Mouse (Mus musculus) CH12.LX (cell line): ENCODE measurements around the gene Ifna13. TPM values are rescaled to one million over a fixed set of nuclear protein-coding genes. Genes with fewer than 3 reads are reported as not detected.

Source experiments
- DNase-seq: peaks from one replicate; pipeline ENCODE4 v3.0.0-alpha.2; 2013; ENCODE audit errors: extremely low read depth
- H3K27ac ChIP-seq: 2 replicates; pipeline ENCODE4 v1.5.1; 2012; ENCODE audit warnings: low read depth, mild to moderate bottlenecking, control low read depth, moderate library complexity; ENCODE audit not compliant: insufficient read depth
- H3K27me3 ChIP-seq: replicated peaks from 2 replicates; pipeline ENCODE3; 2012; ENCODE audit warnings: inconsistent platforms
- H3K36me3 ChIP-seq, 2 experiments: replicated peaks in 1 of 2; 2 replicates each; pipeline versions ENCODE3 to v1.6.1; 2012; ENCODE audit warnings: inconsistent platforms in 1 of 2, low read length in 1 of 2, mild to moderate bottlenecking in 1 of 2, mixed read lengths in 1 of 2, moderate library complexity in 1 of 2; ENCODE audit not compliant: control insufficient read depth in 1 of 2, insufficient read depth in 1 of 2
- H3K4me1 ChIP-seq, 2 experiments: 2 replicates each; pipeline ENCODE4 v1.6.1; 2012; ENCODE audit warnings: inconsistent platforms in 1 of 2, moderate library complexity in 1 of 2; ENCODE audit not compliant: insufficient read depth in 2 of 2, control insufficient read depth in 1 of 2
- H3K4me2 ChIP-seq: 2 replicates; pipeline ENCODE4 v1.6.1; 2012; ENCODE audit warnings: low read depth, mild to moderate bottlenecking, control low read depth; ENCODE audit not compliant: poor library complexity, insufficient read depth, severe bottlenecking
- H3K4me3 ChIP-seq, 3 experiments: fragments of 150-350 bp in 1 of 3; sonication (generic) in 1 of 3; replicated peaks in 1 of 3; 2 replicates each; pipeline versions ENCODE3 to v1.5.1; 2011 to 2012; ENCODE audit warnings: low read depth in 2 of 3, low read length in 2 of 3, mild to moderate bottlenecking in 2 of 3, moderate library complexity in 2 of 3, control low read depth in 1 of 3, improper control_type of control experiment in 1 of 3, inconsistent platforms in 1 of 3, mixed read lengths in 1 of 3; ENCODE audit not compliant: poor library complexity in 1 of 3
- H3K79me2 ChIP-seq: replicated peaks from 2 replicates; pipeline ENCODE4 v1.6.1; 2012; ENCODE audit warnings: mild to moderate bottlenecking, moderate library complexity; ENCODE audit not compliant: control insufficient read depth, poor library complexity, insufficient read depth, severe bottlenecking; ENCODE audit errors: extremely low read depth
- H3K9ac ChIP-seq: 2 replicates; pipeline ENCODE4 v1.6.1; 2012; ENCODE audit warnings: low read depth, mild to moderate bottlenecking, control low read depth, moderate library complexity; ENCODE audit not compliant: insufficient read depth
- H3K9me3 ChIP-seq: replicated peaks from 2 replicates; pipeline ENCODE3; 2012; ENCODE audit warnings: low read length, inconsistent platforms, mixed read lengths
- CTCF ChIP-seq, 2 experiments: IDR thresholded peaks in 1 of 2; conservative IDR thresholded peaks in 1 of 2; 2 replicates each; pipeline ENCODE4 v1.5.1; 2011 to 2012; ENCODE audit warnings: low read depth in 2 of 2, low read length in 2 of 2, improper control_type of control experiment in 1 of 2, inconsistent platforms in 1 of 2, mild to moderate bottlenecking in 1 of 2, moderate library complexity in 1 of 2
- E2F4 ChIP-seq: IDR thresholded peaks from 2 replicates; pipeline ENCODE4 v1.6.1; 2011; ENCODE audit warnings: low read depth, low read length, improper control_type of control experiment; ENCODE audit not compliant: insufficient replicate concordance
- JUN ChIP-seq: IDR thresholded peaks from 2 replicates; pipeline ENCODE4 v1.6.1; 2011; ENCODE audit warnings: low read depth, mild to moderate bottlenecking, low read length, improper control_type of control experiment, moderate library complexity; ENCODE audit not compliant: insufficient read depth
- KAT2A ChIP-seq: IDR thresholded peaks from 2 replicates; pipeline ENCODE4 v1.6.1; 2012; ENCODE audit warnings: low read length, improper control_type of control experiment, inconsistent platforms; ENCODE audit not compliant: insufficient replicate concordance
- MEF2A ChIP-seq: IDR thresholded peaks from 2 replicates; pipeline ENCODE4 v1.6.1; 2014; ENCODE audit warnings: low read depth, mild to moderate bottlenecking, inconsistent platforms, low read length, improper control_type of control experiment, borderline replicate concordance
- MXI1 ChIP-seq: IDR thresholded peaks from 2 replicates; pipeline ENCODE4 v1.6.1; 2011; ENCODE audit warnings: mild to moderate bottlenecking, low read depth, low read length, improper control_type of control experiment
- MYC ChIP-seq: IDR thresholded peaks from 2 replicates; pipeline ENCODE4 v1.6.1; 2011; ENCODE audit warnings: low read depth, mild to moderate bottlenecking, improper control_type of control experiment, low read length
- NELFE ChIP-seq: IDR thresholded peaks from 2 replicates; pipeline ENCODE4 v1.6.1; 2011; ENCODE audit warnings: low read depth, low read length, improper control_type of control experiment
- RAD21 ChIP-seq: IDR thresholded peaks from 2 replicates; pipeline ENCODE4 v1.6.1; 2011; ENCODE audit warnings: low read depth, mild to moderate bottlenecking, low read length, improper control_type of control experiment, moderate library complexity
- RCOR1 ChIP-seq: conservative IDR thresholded peaks from 2 replicates; pipeline ENCODE4 v1.6.1; 2012; ENCODE audit warnings: low read depth, mild to moderate bottlenecking, inconsistent platforms, low read length, improper control_type of control experiment
- SIN3A ChIP-seq: IDR thresholded peaks from 2 replicates; pipeline ENCODE4 v1.6.1; 2012; ENCODE audit warnings: low read length, improper control_type of control experiment, inconsistent platforms
- SMC3 ChIP-seq: IDR thresholded peaks from 2 replicates; pipeline ENCODE4 v1.6.1; 2011; ENCODE audit warnings: low read depth, low read length, improper control_type of control experiment
- UBTF ChIP-seq: IDR thresholded peaks from 2 replicates; pipeline ENCODE4 v1.6.1; 2012; ENCODE audit warnings: low read depth, mild to moderate bottlenecking, inconsistent platforms, low read length, improper control_type of control experiment, moderate library complexity
- USF1 ChIP-seq: IDR thresholded peaks from 2 replicates; pipeline ENCODE4 v1.6.1; 2014; ENCODE audit warnings: low read depth, mild to moderate bottlenecking, inconsistent platforms, low read length, improper control_type of control experiment
- USF2 ChIP-seq: conservative IDR thresholded peaks from 2 replicates; pipeline ENCODE4 v1.6.1; 2011; ENCODE audit warnings: low read depth, low read length, improper control_type of control experiment
- ZC3H11A ChIP-seq: IDR thresholded peaks from 2 replicates; pipeline ENCODE4 v1.6.1; 2012; ENCODE audit warnings: low read depth, mild to moderate bottlenecking, inconsistent platforms, low read length, improper control_type of control experiment
- ZMIZ1 ChIP-seq: IDR thresholded peaks from 2 replicates; pipeline ENCODE4 v1.6.1; 2012; ENCODE audit warnings: low read depth, mild to moderate bottlenecking, inconsistent platforms, low read length, improper control_type of control experiment
- ZNF384 ChIP-seq: IDR thresholded peaks from 2 replicates; pipeline ENCODE4 v1.6.1; 2012; ENCODE audit warnings: low read depth, low read length, improper control_type of control experiment, inconsistent platforms
- dilution Hi-C: fragments of 300-500 bp; cut with MboI; formaldehyde crosslinking; loops from 2 replicates; pipeline ENCODE4 v1.14.3; 2020; ENCODE audit warnings: low sequenced_read_pairs; ENCODE audit not compliant: extremely low pct_unique_long_range_greater_than_20kb, extremely low pct_ligation_motif_present
- in situ Hi-C: fragments of 300-500 bp; cut with MboI; formaldehyde crosslinking; loops from 3 replicates; pipeline ENCODE4 v1.14.3; 2019; ENCODE audit warnings: low sequenced_read_pairs, low pct_ligation_motif_present, low pct_unique_long_range_greater_than_20kb, mixed read lengths
- polyA plus RNA-seq: library from polyadenylated mRNA; unstranded; fragments of >175 nt; gene quantifications from 2 replicates; pipeline ENCODE4 v1.2.1, GENCODE M21; 2012; ENCODE audit warnings: low read depth; ENCODE audit not compliant: insufficient read length
- total RNA-seq, 2 experiments: library from RNA; depleted of rRNA; stranded (reverse); fragments of 300-350 nt in 1 of 2; fragments of >200 nt in 1 of 2; gene quantifications; 2 replicates each; pipeline ENCODE4 v1.2.3; 2012 to 2014

The Ifna13 gene
- total and polyA plus RNA-seq, 3 experiments = not detected

DNA sequence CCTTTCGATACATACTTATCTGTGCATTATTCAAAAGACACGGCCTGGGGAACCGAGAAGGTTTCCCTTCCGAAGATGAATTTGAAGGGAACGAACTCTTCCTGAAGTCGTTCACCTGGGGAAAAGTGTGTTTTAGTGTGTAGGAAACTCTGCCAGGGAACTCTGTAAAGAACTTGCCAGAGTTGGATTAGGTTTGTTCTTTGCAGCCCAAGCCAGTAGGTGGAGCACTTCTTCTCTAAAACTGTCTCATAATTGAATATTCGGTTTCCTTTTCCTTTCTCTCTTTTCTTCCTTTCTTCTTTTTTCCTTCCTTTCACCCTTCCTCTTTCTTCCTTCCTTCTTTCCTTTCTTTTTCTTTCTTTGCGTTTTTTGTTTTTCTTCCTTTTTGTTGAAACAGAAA is 36.1 kb upstream of the Ifna13 start:
- no peak overlapping the region for H3K4me3 ChIP-seq
- in situ Hi-C loops (no loop called here), dilution Hi-C loops (no loop called here)
- DNase-seq = peak; percentile 23
- H3K4me1 ChIP-seq = peaks cover 0 to 8% of the 10 kb centered on the region in 2 experiments; a peak in 1 of 4 replicates
- no peak overlapping the region for H3K4me2 ChIP-seq
- H3K79me2 ChIP-seq = no peaks in the 10 kb centered on the region
- H3K9me3 ChIP-seq = no peaks in the 10 kb centered on the region
- no peaks in the 10 kb centered on the region for H3K36me3 ChIP-seq
- TF ChIP-seq RAD21 (peak; percentile 63), SMC3 (peak; percentile 56), ZC3H11A (no peak), MEF2A (0 out of 2 replicates have a peak, but pooled peaks have one; percentile 9), CTCF (conservative IDR thresholded peaks at IDR 0.05 in 1 of 2, IDR thresholded peaks at IDR 0.05 in 1 of 2; ENCODE audit: low read depth in 2 of 2, low read length in 2 of 2) (peak; percentile 37 to 77; a peak in 3 of 4 replicates)
- no peaks in the 10 kb centered on the region for H3K27me3 ChIP-seq
- H3K27ac ChIP-seq = no peak overlapping the region
- H3K9ac ChIP-seq = no peak overlapping the region

GRCm38 (mm10) chr4:88676824-88677223 is 32.6 kb upstream of the Ifna13 start, which contains the start of gene Ifna16:
Gene Ifna16, minus strand, starts transcription at chr4:88676924.
- Histone ChIP-seq H3K27me3 (peaks cover 3% of the 10 kb centered on the region), H3K27ac (no peak within 1 kb of the TSS), H3K9me3 (no peaks in the 10 kb centered on the region), H3K36me3 (no peaks in the 10 kb centered on the region), H3K4me2 (no peak within 1 kb of the TSS), H3K79me2 (no peaks in the 10 kb centered on the region), H3K4me1 (peaks cover 0 to 8% of the 10 kb centered on the region in 2 experiments; a peak in 1 of 4 replicates), H3K4me3 (no peak within 1 kb of the TSS), H3K9ac (no peak within 1 kb of the TSS)
- DNase-seq = no peak
- in situ Hi-C loops (no loop called here), dilution Hi-C loops (no loop called here)
- no peak for TF ChIP-seq ZMIZ1
- no peak for TF ChIP-seq E2F4
- TF ChIP-seq KAT2A = no peak
- TF ChIP-seq ZNF384 = no peak
- no peak for TF ChIP-seq USF2
- no peak for TF ChIP-seq UBTF
- no peak for TF ChIP-seq MYC
- no peak for TF ChIP-seq SIN3A
- TF ChIP-seq USF1 = no peak
- no peak for TF ChIP-seq RCOR1
- no peak for TF ChIP-seq NELFE
- TF ChIP-seq JUN = no peak
- no peak for TF ChIP-seq MXI1
